Mouse (Mus musculus): Measurements from ENCODE around the gene Trim32.
A peak's percentile ranks its signal among the peaks of the same experiment; 100 is the strongest.

The Trim32 gene

GRCm38 (mm10) chr4:65604504-65605150 lies at the start of gene Trim32:
TSS of gene Trim32 (plus strand) at chr4:65604986.
- peak; percentile 100 for DNase-seq

GRCm38 (mm10) chr4:65565493-65565892 lies 39.3 kb upstream of the Trim32 start:
- DNase-seq: no peak

GRCm38 (mm10) chr4:65580254-65580653 lies 24.5 kb upstream of the Trim32 start:
- no peak for DNase-seq

GRCm38 (mm10) chr4:65586947-65587346 lies 17.8 kb upstream of the Trim32 start:
- DNase-seq: no peak

GRCm38 (mm10) chr4:65589780-65590179 lies 15.0 kb upstream of the Trim32 start:
- DNase-seq: peak; percentile 8

GRCm38 (mm10) chr4:65594601-65595369 lies 10.0 kb upstream of the Trim32 start:
- DNase-seq: no peak

- DNase-seq: no peak
These were observed 441 bp downstream of the Trim32 start for GRCm38 (mm10) chr4:65605151-65605702.

- DNase-seq: no peak
These were observed 2.4 kb downstream of the Trim32 start for GRCm38 (mm10) chr4:65607184-65607631.

GRCm38 (mm10) chr4:65608112-65608511 lies 3.3 kb downstream of the Trim32 start:
- DNase-seq: no peak

GRCm38 (mm10) chr4:65610329-65610728 lies 5.5 kb downstream of the Trim32 start:
- DNase-seq: no peak

GRCm38 (mm10) chr4:65610896-65611295 lies 6.1 kb downstream of the Trim32 start:
- no peak for DNase-seq

GRCm38 (mm10) chr4:65613135-65613534 lies 8.3 kb downstream of the Trim32 start:
- no peak for DNase-seq

- DNase-seq: no peak
These were observed 15.3 kb downstream of the Trim32 start for GRCm38 (mm10) chr4:65620125-65620524.

GRCm38 (mm10) chr4:65638231-65638630 lies 33.4 kb downstream of the Trim32 start:
- no peak for DNase-seq

GRCm38 (mm10) chr4:65642611-65643010 lies 37.8 kb downstream of the Trim32 start:
- no peak for DNase-seq

- DNase-seq: peak; percentile 6
These were observed 49.9 kb downstream of the Trim32 start for GRCm38 (mm10) chr4:65654723-65655122.

- no peak for DNase-seq
These were observed 58.4 kb downstream of the Trim32 start for GRCm38 (mm10) chr4:65663176-65663575.

Data from thymus, postnatal 25 days (tissue).